Comparison of ENCODE assay signal across 8 mouse cellular contexts in genomic region chr8:121947047-121947752, GRCm38 (mm10). TPM values are rescaled to one million over a fixed set of nuclear protein-coding genes. Genes with fewer than 3 reads are reported as not detected.
DNase-seq lines count a peak whose midpoint lies in the region; ATAC-seq lines count a peak whose summit lies in the region.

No protein-coding gene starts in this region.

- H3K4me1 ChIP-seq in heart, embryonic 13.5 days, result peaks cover 40% of the 10 kb centered on the region
- peaks cover 53% of the 10 kb centered on the region for H3K4me1 ChIP-seq in hindbrain, embryonic 10.5 days (replicated peaks)
- H3K4me1 ChIP-seq in midbrain, embryonic 12.5 days, result peaks cover 37% of the 10 kb centered on the region

- ATAC-seq in heart, embryonic 13.5 days (ENCODE audit: extremely low read depth, insufficient number of reproducible peaks, low FRiP score, low TSS enrichment), result no peak
- ATAC-seq in midbrain, embryonic 12.5 days (ENCODE audit: low FRiP score, low read depth), result no peak
- no peak for ATAC-seq in erythroid progenitor cell, adult 5-6 weeks (replicated peaks; ENCODE audit: low FRiP score, poor library complexity, severe bottlenecking)

- no peaks in the 10 kb centered on the region for H3K36me3 ChIP-seq in heart, embryonic 13.5 days
- no peaks in the 10 kb centered on the region for H3K36me3 ChIP-seq in hindbrain, embryonic 10.5 days
- no peaks in the 10 kb centered on the region for H3K36me3 ChIP-seq in midbrain, embryonic 12.5 days

- no peak for DNase-seq in heart, postnatal 25 days (ENCODE audit: low spot score)
- DNase-seq in cerebellum, postnatal 10 days, result peak; percentile 49 to 57
- DNase-seq in hindbrain, embryonic 10.5 days (ENCODE audit: low spot score), result no peak
- DNase-seq in layer of hippocampus, postnatal 14 days (ENCODE audit: low spot score in 2 of 2), result no peak
- DNase-seq in layer of hippocampus, adult 18-20 months (ENCODE audit: low spot score in 2 of 2), result no peak

- H3K27me3 ChIP-seq in heart, embryonic 13.5 days (replicated peaks), result no peaks in the 10 kb centered on the region
- H3K27me3 ChIP-seq in hindbrain, embryonic 10.5 days (ENCODE audit: insufficient read depth, poor library complexity, severe bottlenecking), result no peaks in the 10 kb centered on the region; the same call in 1 of the 2 replicates
- 0 out of 2 replicates have a peak, but pooled peaks cover 10% of the 10 kb centered on the region for H3K27me3 ChIP-seq in midbrain, embryonic 12.5 days

- peak overlapping the region; percentile 90 for H3K27ac ChIP-seq in heart, embryonic 13.5 days (replicated peaks)
- H3K27ac ChIP-seq in hindbrain, embryonic 10.5 days, result peak overlapping the region; percentile 89
- peak overlapping the region; percentile 83 for H3K27ac ChIP-seq in midbrain, embryonic 12.5 days (replicated peaks)

- WGBS in heart, embryonic 13.5 days, result 32% methylated on average over 19 of the region's 19 CpGs
- WGBS in hindbrain, embryonic 10.5 days, result 25% methylated on average over 19 of the region's 19 CpGs
- WGBS in midbrain, embryonic 12.5 days, result 25% methylated on average over 19 of the region's 19 CpGs

- peak overlapping the region; percentile 84 for H3K9ac ChIP-seq in heart, embryonic 13.5 days
- H3K9ac ChIP-seq in midbrain, embryonic 12.5 days (replicated peaks), result peak overlapping the region; percentile 25; the same call in 1 of the 2 replicates

- H3K4me3 ChIP-seq in heart, embryonic 13.5 days, result peak overlapping the region; percentile 50
- H3K4me3 ChIP-seq in hindbrain, embryonic 10.5 days, result peak overlapping the region; percentile 52
- H3K4me3 ChIP-seq in midbrain, embryonic 12.5 days, result peak overlapping the region; percentile 33

- intact Hi-C loops in heart, postnatal 25 days (cut with DNase I), result no loop called here

- H3K4me2 ChIP-seq in heart, embryonic 13.5 days, result peak overlapping the region; percentile 79
- H3K4me2 ChIP-seq in midbrain, embryonic 12.5 days (replicated peaks), result peak overlapping the region; percentile 59

- no peaks in the 10 kb centered on the region for H3K9me3 ChIP-seq in heart, embryonic 13.5 days
- no peaks in the 10 kb centered on the region for H3K9me3 ChIP-seq in hindbrain, embryonic 10.5 days
- no peaks in the 10 kb centered on the region for H3K9me3 ChIP-seq in midbrain, embryonic 12.5 days

RNA-seq across cellular contexts. Expression of gene Banp, which starts 2.4 kb away (rescaled TPM):
- 23.1 and 30.4 TPM in 2 replicates for polyA plus RNA-seq in heart, embryonic 13.5 days (2015; fragmentation: Nextera tagmentation; extraction: Ambion mirVana)
- 10 to 100 TPM; 15.0 to 26.5 TPM for total RNA-seq in heart, postnatal 25 days (2021)
- polyA plus RNA-seq in hindbrain, embryonic 10.5 days (2016; fragmentation: Nextera tagmentation; extraction: Ambion mirVana), result 56.9 and 64.5 TPM in 2 replicates
- 58.8 and 66.6 TPM in 2 replicates for polyA plus RNA-seq in midbrain, embryonic 12.5 days (2016; fragmentation: Nextera tagmentation; extraction: Ambion mirVana)
- total RNA-seq in layer of hippocampus, postnatal 14 days (2021), result 10 to 100 TPM; 27.1 to 43.0 TPM
- 16.3 and 41.1 TPM in 2 replicates for total RNA-seq in erythroid progenitor cell, adult 5-6 weeks (2015; ENCODE audit: low replicate concordance)
- total RNA-seq in erythroid progenitor cell, adult 5-6 weeks (2017; ENCODE audit: low replicate concordance), result 42.2 and 94.6 TPM in 2 replicates
- total RNA-seq in layer of hippocampus, adult 18-20 months (2021), result 10 to 100 TPM; 49.9 to 58.2 TPM

RNA-seq across cellular contexts. Expression of gene Car5a, which starts 2.5 kb away (rescaled TPM):
- polyA plus RNA-seq in heart, embryonic 13.5 days (2015; fragmentation: Nextera tagmentation; extraction: Ambion mirVana), result 0.12 and 0.31 TPM in 2 replicates
- not detected for total RNA-seq in heart, postnatal 25 days (2021)
- polyA plus RNA-seq in hindbrain, embryonic 10.5 days (2016; fragmentation: Nextera tagmentation; extraction: Ambion mirVana), result 0.12 and 0.17 TPM in 2 replicates
- 0.23 TPM in 1 of 2 replicates, not detected in the other for polyA plus RNA-seq in midbrain, embryonic 12.5 days (2016; fragmentation: Nextera tagmentation; extraction: Ambion mirVana)
- not detected for total RNA-seq in layer of hippocampus, postnatal 14 days (2021)
- not detected in 2 replicates for total RNA-seq in erythroid progenitor cell, adult 5-6 weeks (2015; ENCODE audit: low replicate concordance)
- not detected in 2 replicates for total RNA-seq in erythroid progenitor cell, adult 5-6 weeks (2017; ENCODE audit: low replicate concordance)
- total RNA-seq in layer of hippocampus, adult 18-20 months (2021), result under 1 TPM; 0.25 to 0.54 TPM

RNA-seq across cellular contexts. Expression of gene Slc7a5, which starts 39.7 kb away (rescaled TPM):
- polyA plus RNA-seq in heart, embryonic 13.5 days (2015; fragmentation: Nextera tagmentation; extraction: Ambion mirVana), result 16.1 and 17.3 TPM in 2 replicates
- total RNA-seq in heart, postnatal 25 days (2021), result 1 to 10 TPM; 3.2 to 4.9 TPM
- 27.2 and 27.6 TPM in 2 replicates for polyA plus RNA-seq in hindbrain, embryonic 10.5 days (2016; fragmentation: Nextera tagmentation; extraction: Ambion mirVana)
- polyA plus RNA-seq in midbrain, embryonic 12.5 days (2016; fragmentation: Nextera tagmentation; extraction: Ambion mirVana), result 37.6 and 37.9 TPM in 2 replicates
- 100 to 1,000 TPM; 133 to 140 TPM for total RNA-seq in layer of hippocampus, postnatal 14 days (2021)
- total RNA-seq in erythroid progenitor cell, adult 5-6 weeks (2015; ENCODE audit: low replicate concordance), result 204 and 216 TPM in 2 replicates
- 167 and 189 TPM in 2 replicates for total RNA-seq in erythroid progenitor cell, adult 5-6 weeks (2017; ENCODE audit: low replicate concordance)
- total RNA-seq in layer of hippocampus, adult 18-20 months (2021), result 10 to 100 TPM; 52.8 to 55.7 TPM

Comparison
In these comparisons a context has a peak if more than half of its experiments do, and no peak if none do; other contexts are left out.
1. DNase-seq: peak in cerebellum, postnatal 10 days (2 of 2); none in heart, postnatal 25 days (single experiment), hindbrain, embryonic 10.5 days (single experiment), layer of hippocampus, postnatal 14 days (0 of 2) and layer of hippocampus, adult 18-20 months (0 of 2).
2. RNA of gene Slc7a5, which starts 39.7 kb away (total RNA-seq): 167 to 216 TPM in erythroid progenitor cell, adult 5-6 weeks, 133 to 140 TPM in layer of hippocampus, postnatal 14 days and 52.8 to 55.7 TPM in layer of hippocampus, adult 18-20 months; 3.2 to 4.9 TPM in heart, postnatal 25 days; every median in the first group is over 4 times any median in the second.
3. Peak in every context shown above with its lines, with median percentiles within 50 percentile points of each other: H3K27ac ChIP-seq and H3K4me3 ChIP-seq.